Mouse (Mus musculus) kidney, postnatal 4 days (tissue): ENCODE measurements around the gene Spaca7.
"Not testable (repeated sequence)": the region's sequence is repeated elsewhere in the genome, so short reads cannot be mapped to it uniquely, and the experiment has no call there.

Source experiments
- DNase-seq, 2 experiments: peaks; one replicate each; pipeline ENCODE4 v3.0.0; 2021; ENCODE audit warnings: mixed read lengths in 2 of 2

The Spaca7 gene

GRCm38 (mm10) chr8:12609752-12610449 is 37.1 kb downstream of the Spaca7 start:
- no peak for DNase-seq

- DNase-seq: no peak
Observed at GRCm38 (mm10) chr8:12613201-12613600, 40.4 kb downstream of the Spaca7 start.

GRCm38 (mm10) chr8:12617369-12617768 is 44.5 kb downstream of the Spaca7 start:
- DNase-seq: not testable (repeated sequence)

GRCm38 (mm10) chr8:12621550-12622222 is 48.9 kb downstream of the Spaca7 start:
- no peak for DNase-seq

- DNase-seq: no peak
Observed at GRCm38 (mm10) chr8:12625890-12626289, 53.1 kb downstream of the Spaca7 start.

GRCm38 (mm10) chr8:12629079-12629478 is 56.2 kb downstream of the Spaca7 start:
- DNase-seq: peak; percentile 68 to 72

- DNase-seq: no peak
Observed at GRCm38 (mm10) chr8:12635366-12635765, 62.5 kb downstream of the Spaca7 start.

GRCm38 (mm10) chr8:12638446-12638845 is 65.6 kb downstream of the Spaca7 start:
- DNase-seq: no peak

- peak in 1 of 2 experiments; percentile 28 for DNase-seq
Observed at GRCm38 (mm10) chr8:12641527-12641926, 68.7 kb downstream of the Spaca7 start.

- no peak for DNase-seq
Observed at GRCm38 (mm10) chr8:12644341-12644740, 71.5 kb downstream of the Spaca7 start.

- no peak for DNase-seq
Observed at GRCm38 (mm10) chr8:12644894-12645293, 72.1 kb downstream of the Spaca7 start.

GRCm38 (mm10) chr8:12646536-12646935 is 73.7 kb downstream of the Spaca7 start:
- no peak for DNase-seq

- DNase-seq: no peak
Observed at GRCm38 (mm10) chr8:12648951-12649350, 76.1 kb downstream of the Spaca7 start.
